ENCODE assay signal across 21 mouse cellular contexts in the genomic region with DNA sequence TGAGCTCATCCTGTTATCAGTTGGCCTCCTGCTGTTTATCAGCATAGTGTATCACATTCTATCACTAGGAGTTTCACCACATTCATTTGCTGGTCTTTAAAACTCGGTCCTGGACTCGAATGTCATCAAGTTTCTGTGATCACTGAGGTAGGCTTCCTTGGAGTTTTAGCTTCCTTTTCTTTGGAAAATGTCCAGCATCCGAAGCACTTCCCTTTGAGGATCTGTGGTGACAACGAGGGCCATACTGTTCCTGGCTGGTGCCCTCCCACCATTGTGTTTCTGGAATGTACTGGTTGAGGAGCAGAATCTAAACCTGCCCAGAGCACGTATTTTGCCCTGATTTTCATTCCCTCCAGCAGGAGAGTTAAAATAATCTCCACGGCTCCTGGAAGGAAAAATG.
"Had no signal": no experiment of that assay in that cellular context is flagged by ENCODE, and none has a peak within 500 bp of the region (broad histone marks: within the 10 kb centered on the region; RNA-seq: fewer than 3 reads in every experiment).

No protein-coding gene starts in this region.

- ATAC-seq: liver, postnatal 0 days; lung, postnatal 0 days; midbrain, embryonic 15.5 days had no signal

- H3K36me3 ChIP-seq: limb, embryonic 12.5 days; limb, embryonic 15.5 days; midbrain, embryonic 12.5 days; midbrain, embryonic 15.5 days; neural tube, embryonic 12.5 days; neural tube, embryonic 15.5 days had no signal

- H3K4me2 ChIP-seq: limb, embryonic 12.5 days; limb, embryonic 15.5 days; liver, embryonic 11.5 days; lung, embryonic 14.5 days; midbrain, embryonic 12.5 days; midbrain, embryonic 15.5 days; neural tube, embryonic 12.5 days; neural tube, embryonic 15.5 days had no signal

- H3K9ac ChIP-seq: limb, embryonic 12.5 days; limb, embryonic 15.5 days; liver, embryonic 14.5 days; liver, postnatal 0 days; lung, embryonic 14.5 days; midbrain, embryonic 12.5 days; midbrain, embryonic 15.5 days; neural tube, embryonic 12.5 days; neural tube, embryonic 15.5 days had no signal

- H3K9me3 ChIP-seq: limb, embryonic 12.5 days; limb, embryonic 15.5 days; midbrain, embryonic 12.5 days; midbrain, embryonic 15.5 days; neural tube, embryonic 12.5 days; neural tube, embryonic 15.5 days had no signal

- H3K27ac ChIP-seq: limb, embryonic 12.5 days; limb, embryonic 15.5 days; liver, embryonic 14.5 days; macrophage; midbrain, embryonic 12.5 days; midbrain, embryonic 15.5 days; neural tube, embryonic 12.5 days; neural tube, embryonic 15.5 days; stomach, postnatal 0 days had no signal

- H3K27me3 ChIP-seq: limb, embryonic 12.5 days; limb, embryonic 15.5 days; midbrain, embryonic 12.5 days; midbrain, embryonic 15.5 days; neural tube, embryonic 12.5 days; neural tube, embryonic 15.5 days had no signal

- DNase-seq: kidney, postnatal 4 days; left cerebral cortex, postnatal 4 days; liver, postnatal 0 days; lung, embryonic 14.5 days; right cerebral cortex, adult 18-20 months; right cerebral cortex, postnatal 14 days; right cerebral cortex, postnatal 4 days; thymus, adult 2 months; thymus, postnatal 14 days; thymus, postnatal 4 days had no signal

- H3K4me3 ChIP-seq: limb, embryonic 12.5 days; limb, embryonic 15.5 days; midbrain, embryonic 12.5 days; midbrain, embryonic 15.5 days; neural tube, embryonic 12.5 days; neural tube, embryonic 15.5 days had no signal

- H3K4me1 ChIP-seq: neural tube, embryonic 12.5 days; neural tube, embryonic 15.5 days had no signal
